Mouse (Mus musculus) CD4-positive naive resting alpha-beta T cell, adult 57 days (primary cell): Measurements from ENCODE around the gene Ska3. TPM values are rescaled to one million over a fixed set of nuclear protein-coding genes. Genes with fewer than 3 reads are reported as not detected.

Experiments used
- total RNA-seq: library from RNA; stranded (reverse); gene quantifications from one replicate; pipeline ENCODE4 v1.2.4, GENCODE M21; 2023

Gene Ska3
- 1.6 TPM for total RNA-seq

GRCm38 (mm10) chr14:57825788-57826751, at the start of gene Ska3, which contains the start of gene Mrpl57:
Gene Ska3, minus strand, starts transcription at chr14:57826185.
Gene Mrpl57, plus strand, starts transcription at chr14:57826234.

GRCm38 (mm10) chr14:57797991-57798931, 27.7 kb downstream of the Ska3 start, which contains the start of gene Sap18:
Gene Sap18, plus strand, starts transcription at chr14:57798180.

DNA sequence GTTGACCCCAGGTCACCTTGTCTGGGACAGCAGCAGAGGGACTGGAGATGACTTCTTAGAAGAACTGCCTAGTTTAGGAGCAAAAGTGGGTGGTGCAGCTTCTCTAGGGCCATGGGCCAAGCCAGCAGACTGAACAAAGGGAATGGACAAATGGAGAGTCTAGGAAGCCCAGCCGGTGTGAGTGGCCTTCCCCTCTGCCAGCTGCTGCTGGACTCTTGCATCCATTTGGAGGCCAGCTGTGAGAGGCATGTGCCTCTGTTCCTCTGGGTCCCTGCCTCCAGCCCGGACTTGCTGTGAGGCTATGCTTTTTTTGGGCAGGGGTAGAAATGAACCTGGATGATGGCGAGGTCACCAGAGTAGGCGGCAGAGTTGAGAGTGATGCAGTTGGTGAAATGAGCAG, 67.7 kb downstream of the Ska3 start, which contains the start of gene Lats2:
Gene Lats2, minus strand, starts transcription at position 152 of the 400 bp plus-strand sequence.

Other genes starting within 250 kb of the Ska3 start
- 38.0 TPM for gene Xpo4, start 160.8 kb downstream of the Ska3 start, total RNA-seq
- gene Gm49361, start 80.1 kb downstream of the Ska3 start, total RNA-seq, result not detected
- gene Lats2, start 67.8 kb downstream of the Ska3 start, total RNA-seq, result 57.2 TPM
- 71.8 TPM for gene Sap18, start 28.0 kb downstream of the Ska3 start, total RNA-seq
- gene Mrpl57, start within 50 bp of the Ska3 start, total RNA-seq, result 51.4 TPM
- 73.3 TPM for gene Zdhhc20, start 64.1 kb upstream of the Ska3 start, total RNA-seq
- 50.9 TPM for gene Micu2, start 173.1 kb upstream of the Ska3 start, total RNA-seq
- not detected for gene Fgf9, start 244.4 kb upstream of the Ska3 start, total RNA-seq